Mouse (Mus musculus): ENCODE results near the gene Ralgapa2. TPM values are rescaled to one million over a fixed set of nuclear protein-coding genes. Genes with fewer than 3 reads are reported as not detected.

The Ralgapa2 gene
- polyA plus RNA-seq, 1 experiment from 2014 or later, result 6.7 TPM

DNA sequence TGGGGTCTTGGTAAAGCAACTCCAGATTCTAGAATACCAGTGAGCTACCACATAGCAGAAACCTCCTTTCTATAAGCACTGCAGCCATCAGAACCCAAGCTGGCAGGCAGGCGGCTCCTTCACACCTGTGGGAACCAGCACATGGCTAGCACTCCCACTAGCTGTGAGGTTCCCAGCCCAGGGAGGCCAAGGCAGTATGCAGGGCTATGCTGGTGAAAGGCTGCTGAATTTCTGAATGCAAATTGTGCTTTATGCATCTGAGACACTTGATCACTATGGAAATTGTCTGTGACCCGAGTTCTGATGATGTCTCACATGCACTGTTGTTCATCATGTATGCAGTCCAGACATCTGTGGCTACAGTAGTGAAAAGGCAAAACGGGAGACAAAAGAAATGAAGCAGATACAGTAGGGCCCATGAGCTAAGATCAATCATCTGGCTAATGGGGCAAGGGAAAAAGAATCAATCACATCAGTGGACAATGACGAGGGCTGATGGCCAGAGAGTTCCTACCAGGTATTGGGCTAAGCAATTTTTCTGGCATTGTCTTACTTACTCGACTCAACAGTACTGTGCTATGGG, 180.2 kb downstream of the Ralgapa2 start:
- WGBS, result 71% methylated on average over 5 of the region's 5 CpGs
- H3K4me2 ChIP-seq (replicated peaks), result no peak overlapping the region
- no peak overlapping the region for H3K27ac ChIP-seq
- H3K9ac ChIP-seq, result no peak overlapping the region
- H3K4me3 ChIP-seq, result no peak overlapping the region
- H3K36me3 ChIP-seq, result no peaks in the 10 kb centered on the region
- H3K27me3 ChIP-seq, result no peaks in the 10 kb centered on the region
- no peak for ATAC-seq (ENCODE audit: low FRiP score, low read depth)
- H3K4me1 ChIP-seq, result peaks cover 10% of the 10 kb centered on the region; the same call in 1 of the 2 replicates
- no peaks in the 10 kb centered on the region for H3K9me3 ChIP-seq

GRCm38 (mm10) chr2:146330772-146331281, 181.3 kb downstream of the Ralgapa2 start:
- WGBS, result 14% methylated on average over 8 of the region's 8 CpGs

GRCm38 (mm10) chr2:146330101-146330500, 182.0 kb downstream of the Ralgapa2 start:
- H3K27me3 ChIP-seq, result no peaks in the 10 kb centered on the region
- no peak overlapping the region for H3K9ac ChIP-seq
- ATAC-seq (ENCODE audit: low FRiP score, low read depth), result no peak
- no peaks in the 10 kb centered on the region for H3K36me3 ChIP-seq
- H3K4me1 ChIP-seq, result peaks cover 12% of the 10 kb centered on the region; the same call in 1 of the 2 replicates
- no peak overlapping the region for H3K4me2 ChIP-seq (replicated peaks)
- no peak overlapping the region for H3K4me3 ChIP-seq
- H3K9me3 ChIP-seq, result no peaks in the 10 kb centered on the region
- no peak overlapping the region for H3K27ac ChIP-seq
- WGBS, result 91% methylated on average over 1 of the region's 1 CpGs

More at GRCm38 (mm10) chr2:146330772-146331281, 181.3 kb downstream of the Ralgapa2 start:
- no peaks in the 10 kb centered on the region for H3K9me3 ChIP-seq
- no peak overlapping the region for H3K4me2 ChIP-seq (replicated peaks)
- ATAC-seq (ENCODE audit: low FRiP score, low read depth), result no peak
- no peak overlapping the region for H3K9ac ChIP-seq
- peaks cover 10% of the 10 kb centered on the region; the same call in 1 of the 2 replicates for H3K4me1 ChIP-seq
- H3K27me3 ChIP-seq, result no peaks in the 10 kb centered on the region
- H3K4me3 ChIP-seq, result no peak overlapping the region
- no peak overlapping the region for H3K27ac ChIP-seq
- H3K36me3 ChIP-seq, result no peaks in the 10 kb centered on the region

- H3K27ac ChIP-seq, result no peak overlapping the region
- ATAC-seq (ENCODE audit: low FRiP score, low read depth), result no peak
- WGBS, result 82% methylated on average over 1 of the region's 1 CpGs
- H3K36me3 ChIP-seq, result no peaks in the 10 kb centered on the region
- no peaks in the 10 kb centered on the region for H3K9me3 ChIP-seq
- no peak overlapping the region for H3K4me3 ChIP-seq
- no peaks in the 10 kb centered on the region for H3K27me3 ChIP-seq
- H3K9ac ChIP-seq, result no peak overlapping the region
- H3K4me1 ChIP-seq, result peaks cover 12% of the 10 kb centered on the region; the same call in 1 of the 2 replicates
- H3K4me2 ChIP-seq (replicated peaks), result no peak overlapping the region
Observed at GRCm38 (mm10) chr2:146326654-146327053, 185.5 kb downstream of the Ralgapa2 start.

- no peak overlapping the region for H3K27ac ChIP-seq
- H3K27me3 ChIP-seq, result no peaks in the 10 kb centered on the region
- H3K36me3 ChIP-seq, result no peaks in the 10 kb centered on the region
- ATAC-seq (ENCODE audit: low FRiP score, low read depth), result no peak
- H3K9me3 ChIP-seq, result no peaks in the 10 kb centered on the region
- 54% methylated on average over 15 of the region's 15 CpGs for WGBS
- no peak overlapping the region for H3K4me3 ChIP-seq
- H3K4me1 ChIP-seq, result 0 out of 2 replicates have a peak, but pooled peaks cover 2% of the 10 kb centered on the region
- no peak overlapping the region for H3K9ac ChIP-seq
- no peak overlapping the region for H3K4me2 ChIP-seq (replicated peaks)
Observed at GRCm38 (mm10) chr2:146324907-146325715, 187.0 kb downstream of the Ralgapa2 start.

DNA sequence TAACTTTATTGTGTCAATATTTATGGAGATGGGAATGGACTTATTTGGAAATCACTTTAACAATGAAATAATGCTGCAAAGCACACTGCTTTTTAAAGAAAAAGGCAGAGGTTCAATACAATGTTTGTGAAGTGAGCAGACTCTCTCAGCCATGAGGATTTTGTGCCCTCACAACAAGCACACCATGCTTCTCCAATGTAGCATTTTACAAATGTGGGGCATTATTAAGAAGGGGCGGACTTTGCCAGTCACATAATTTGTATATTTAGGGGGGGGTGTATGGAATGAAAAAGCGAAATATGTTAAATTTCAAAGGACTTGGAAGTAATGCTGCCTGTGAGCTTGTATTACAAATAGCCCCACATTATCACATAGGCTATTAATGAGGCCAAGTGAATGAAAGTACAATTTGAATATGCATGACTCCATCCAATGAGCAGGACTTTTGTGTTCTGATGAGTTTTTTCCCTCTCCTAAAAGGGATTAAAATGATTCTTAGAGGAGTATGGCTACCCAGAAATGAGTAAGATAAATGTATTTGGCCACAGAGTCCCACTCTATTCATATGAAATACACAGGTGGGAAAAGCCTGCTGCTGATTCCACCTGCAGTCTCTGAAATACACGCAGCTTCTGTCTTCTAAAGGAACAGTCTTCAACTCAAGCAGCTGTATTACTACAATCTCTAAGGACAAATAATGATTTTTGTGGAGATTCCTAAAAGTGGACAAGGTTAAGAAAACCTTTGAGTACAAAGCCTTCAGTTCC, 187.8 kb downstream of the Ralgapa2 start:
- Histone ChIP-seq H3K4me1 (0 out of 2 replicates have a peak, but pooled peaks cover 2% of the 10 kb centered on the region), H3K9ac (no peak overlapping the region), H3K27me3 (no peaks in the 10 kb centered on the region), H3K9me3 (no peaks in the 10 kb centered on the region), H3K36me3 (no peaks in the 10 kb centered on the region), H3K27ac (no peak overlapping the region), H3K4me3 (no peak overlapping the region), H3K4me2 (replicated peaks) (no peak overlapping the region)
- ATAC-seq (ENCODE audit: low FRiP score, low read depth), result no peak
- 83% methylated on average over 3 of the region's 3 CpGs for WGBS

GRCm38 (mm10) chr2:146323528-146323927, 188.6 kb downstream of the Ralgapa2 start:
- 81% methylated on average over 4 of the region's 4 CpGs for WGBS
- ATAC-seq (ENCODE audit: low FRiP score, low read depth), result no peak
- Histone ChIP-seq H3K27ac (no peak overlapping the region), H3K4me2 (replicated peaks) (no peak overlapping the region), H3K9me3 (no peaks in the 10 kb centered on the region), H3K4me3 (no peak overlapping the region), H3K9ac (no peak overlapping the region), H3K36me3 (no peaks in the 10 kb centered on the region), H3K27me3 (no peaks in the 10 kb centered on the region), H3K4me1 (0 out of 2 replicates have a peak, but pooled peaks cover 2% of the 10 kb centered on the region)

DNA sequence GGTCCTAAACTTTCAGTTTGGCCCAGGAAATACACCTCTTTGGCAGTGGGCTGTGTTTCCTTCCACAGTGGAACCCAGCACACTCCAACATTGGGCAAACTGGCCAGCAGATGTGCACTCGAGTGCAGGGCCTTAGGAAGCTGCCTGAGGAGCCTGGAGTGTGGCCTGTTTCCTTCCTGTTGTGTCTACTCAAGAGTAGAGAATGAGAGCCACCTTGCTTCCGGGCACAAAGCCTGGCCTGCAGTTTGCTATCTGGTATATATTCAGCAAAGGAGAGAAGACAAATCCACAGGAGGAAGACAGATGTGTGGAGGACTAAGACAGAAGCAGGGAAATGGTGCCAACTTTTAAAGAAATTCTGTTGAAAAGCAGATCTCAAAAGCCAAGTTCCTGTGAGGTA, 189.4 kb downstream of the Ralgapa2 start:
- Histone ChIP-seq H3K9ac (no peak overlapping the region), H3K4me1 (0 out of 2 replicates have a peak, but pooled peaks cover 2% of the 10 kb centered on the region), H3K36me3 (no peaks in the 10 kb centered on the region), H3K4me2 (replicated peaks) (no peak overlapping the region), H3K9me3 (no peaks in the 10 kb centered on the region), H3K27ac (no peak overlapping the region), H3K4me3 (no peak overlapping the region), H3K27me3 (no peaks in the 10 kb centered on the region)
- 66% methylated on average over 2 of the region's 2 CpGs for WGBS
- ATAC-seq (ENCODE audit: low FRiP score, low read depth), result no peak

DNA sequence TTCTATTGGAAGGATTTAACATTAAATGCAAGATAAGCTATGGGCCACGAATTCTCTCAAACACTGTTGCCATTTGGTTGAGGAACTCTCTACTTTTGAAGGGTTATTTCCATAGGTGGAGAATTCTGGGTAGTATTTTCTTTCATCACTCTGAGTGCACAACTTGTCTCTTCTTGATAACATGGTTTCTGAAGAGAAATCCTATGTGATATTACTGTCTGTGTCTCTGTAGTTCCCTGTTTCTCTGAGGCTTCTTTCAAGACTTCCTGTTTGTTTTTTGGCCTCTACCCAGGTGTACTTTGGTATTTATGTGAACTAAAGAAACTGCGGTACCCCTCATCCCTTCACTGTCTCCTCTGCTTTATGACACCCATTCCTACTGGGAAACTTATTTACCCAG, 190.1 kb downstream of the Ralgapa2 start:
- Histone ChIP-seq H3K4me2 (replicated peaks) (no peak overlapping the region), H3K36me3 (no peaks in the 10 kb centered on the region), H3K4me1 (0 out of 2 replicates have a peak, but pooled peaks cover 2% of the 10 kb centered on the region), H3K9me3 (no peaks in the 10 kb centered on the region), H3K9ac (no peak overlapping the region), H3K27me3 (no peaks in the 10 kb centered on the region), H3K4me3 (no peak overlapping the region), H3K27ac (no peak overlapping the region)
- 92% methylated on average over 2 of the region's 2 CpGs for WGBS
- no peak for ATAC-seq (ENCODE audit: low FRiP score, low read depth)

- Histone ChIP-seq H3K4me2 (replicated peaks) (no peak overlapping the region), H3K9ac (no peak overlapping the region), H3K36me3 (no peaks in the 10 kb centered on the region), H3K9me3 (no peaks in the 10 kb centered on the region), H3K27me3 (no peaks in the 10 kb centered on the region), H3K4me3 (no peak overlapping the region), H3K27ac (no peak overlapping the region), H3K4me1 (0 out of 2 replicates have a peak, but pooled peaks cover 2% of the 10 kb centered on the region)
- WGBS, result 92% methylated on average over 2 of the region's 2 CpGs
- ATAC-seq (ENCODE audit: low FRiP score, low read depth), result no peak
Observed at GRCm38 (mm10) chr2:146320666-146321065, 191.5 kb downstream of the Ralgapa2 start.

GRCm38 (mm10) chr2:146314751-146315150, 197.4 kb downstream of the Ralgapa2 start:
- WGBS, result 84% methylated on average over 5 of the region's 5 CpGs
- H3K9me3 ChIP-seq, result no peaks in the 10 kb centered on the region
- H3K4me3 ChIP-seq, result no peak overlapping the region
- no peaks in the 10 kb centered on the region for H3K27me3 ChIP-seq
- H3K27ac ChIP-seq, result no peak overlapping the region
- no peak for ATAC-seq (ENCODE audit: low FRiP score, low read depth)
- no peaks in the 10 kb centered on the region for H3K4me1 ChIP-seq
- H3K36me3 ChIP-seq, result no peaks in the 10 kb centered on the region
- no peak overlapping the region for H3K4me2 ChIP-seq (replicated peaks)
- H3K9ac ChIP-seq, result no peak overlapping the region

DNA sequence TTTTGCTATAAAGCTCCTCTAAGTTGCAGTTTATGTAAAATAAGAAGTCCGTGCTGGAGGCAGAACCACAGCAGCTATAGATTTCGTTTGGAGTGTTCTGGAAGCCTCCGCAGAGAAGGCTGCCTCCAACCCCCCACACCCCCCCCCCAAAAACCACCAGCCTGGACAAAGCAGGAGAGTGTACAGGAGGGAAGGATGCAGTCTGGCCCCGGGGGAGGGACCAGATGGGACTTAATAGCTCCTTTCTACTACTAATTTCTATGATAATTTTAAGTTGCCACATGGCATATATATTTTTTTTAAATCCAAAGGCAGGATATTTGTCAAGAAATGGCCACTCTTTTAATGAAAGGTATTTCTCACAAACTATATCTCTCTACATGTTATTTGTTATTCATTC, 198.3 kb downstream of the Ralgapa2 start:
- H3K36me3 ChIP-seq, result no peaks in the 10 kb centered on the region
- no peaks in the 10 kb centered on the region for H3K4me1 ChIP-seq
- no peak overlapping the region for H3K4me3 ChIP-seq
- WGBS, result 76% methylated on average over 4 of the region's 4 CpGs
- no peaks in the 10 kb centered on the region for H3K27me3 ChIP-seq
- H3K4me2 ChIP-seq (replicated peaks), result no peak overlapping the region
- no peak overlapping the region for H3K27ac ChIP-seq
- ATAC-seq (ENCODE audit: low FRiP score, low read depth), result no peak
- H3K9ac ChIP-seq, result no peak overlapping the region
- H3K9me3 ChIP-seq, result no peaks in the 10 kb centered on the region

Data from limb, embryonic 13.5 days (tissue).